Mouse (Mus musculus): ENCODE measurements around the gene Pygm.

- TF ChIP-seq CTCF (IDR thresholded peaks at IDR 0.05; ENCODE audit: insufficient read depth, low read depth, low read length) (no peak), POLR2A (IDR thresholded peaks at IDR 0.05; ENCODE audit: insufficient read depth, low read depth, low read length) (no peak)
Observed at GRCm38 (mm10) chr19:6421211-6421590, 37.0 kb downstream of the Pygm start.

All from olfactory bulb, adult 2 months (tissue).